Mouse (Mus musculus): ENCODE results near the gene Fam166a. TPM values are rescaled to one million over a fixed set of nuclear protein-coding genes. Genes with fewer than 3 reads are reported as not detected.

Gene Fam166a
- 0.55 and 0.58 TPM in 2 replicates for polyA plus RNA-seq (2012; rRNA removed)

DNA sequence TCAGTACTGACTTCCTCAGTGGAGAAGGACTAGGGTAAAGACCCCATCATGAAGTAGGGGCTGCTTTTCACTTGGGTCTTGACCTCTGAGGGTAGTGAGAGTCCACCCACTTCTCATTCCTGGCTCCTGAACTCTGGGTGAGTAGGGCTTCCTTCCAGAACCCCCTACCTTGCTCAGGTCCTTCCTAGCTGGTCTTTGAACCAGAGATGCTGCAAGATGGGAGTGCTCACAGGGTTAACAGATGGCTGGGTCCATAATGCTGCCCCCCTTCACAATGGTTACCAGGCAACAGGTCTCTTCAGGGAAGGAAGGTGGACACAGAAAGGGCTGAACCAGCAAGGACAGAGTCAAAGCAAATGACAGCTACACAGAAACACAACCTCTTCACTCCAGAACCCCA, at the start of gene Fam166a:
TSS of gene Fam166a (plus strand) at position 301 of the 400 bp plus-strand sequence.
- DNase-seq, result no peak
- TF ChIP-seq CTCF (conservative IDR thresholded peaks at IDR 0.05; ENCODE audit: insufficient read depth, insufficient read length, low read depth, low read length), result no peak
- TF ChIP-seq POLR2A (IDR thresholded peaks at IDR 0.05; ENCODE audit: low read depth, low read length), result no peak

DNA sequence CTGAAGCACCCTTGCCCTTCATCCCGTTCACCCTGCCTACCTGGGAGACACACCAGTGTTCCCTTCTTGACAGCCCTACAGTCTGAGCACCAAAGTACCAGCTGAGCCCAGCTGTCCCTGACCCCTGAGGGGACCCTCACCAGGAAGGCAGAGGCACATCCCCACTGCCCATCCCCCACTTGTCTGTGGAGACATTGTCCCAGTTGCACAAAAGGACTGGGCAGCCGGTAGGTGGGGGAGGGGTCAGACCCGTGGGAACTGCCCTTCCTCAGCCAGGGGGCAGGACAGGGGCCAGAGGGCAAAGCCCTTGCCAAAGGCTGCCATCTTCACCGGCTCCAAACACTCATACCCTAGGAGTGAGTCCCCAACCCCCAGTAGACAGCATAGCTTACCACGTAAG, 48.8 kb upstream of the Fam166a start:
- WGBS, result 55% methylated on average over 5 of the region's 5 CpGs
- peaks cover 14% of the 10 kb centered on the region for H3K4me1 ChIP-seq (ENCODE audit: control insufficient read depth, insufficient read depth, low read length)
- no peak overlapping the region for H3K4me3 ChIP-seq (ENCODE audit: insufficient read depth, low read depth, low read length)
- no peaks in the 10 kb centered on the region for H3K36me3 ChIP-seq (ENCODE audit: control insufficient read depth, insufficient read depth, low read length)
- H3K27ac ChIP-seq (ENCODE audit: insufficient read depth, low read depth, low read length), result no peak overlapping the region
- H3K27me3 ChIP-seq (replicated peaks; ENCODE audit: control insufficient read depth, insufficient read depth, low read length), result no peaks in the 10 kb centered on the region
- TF ChIP-seq POLR2A (IDR thresholded peaks at IDR 0.05; ENCODE audit: low read depth, low read length) (no peak), CTCF (conservative IDR thresholded peaks at IDR 0.05; ENCODE audit: insufficient read depth, insufficient read length, low read depth, low read length) (no peak)
- no peak for DNase-seq

More for the DNA sequence above, at the start of gene Fam166a:
- H3K27me3 ChIP-seq (replicated peaks; ENCODE audit: control insufficient read depth, insufficient read depth, low read length), result no peaks in the 10 kb centered on the region
- H3K4me1 ChIP-seq (ENCODE audit: control insufficient read depth, insufficient read depth, low read length), result peaks cover 7% of the 10 kb centered on the region
- H3K36me3 ChIP-seq (ENCODE audit: control insufficient read depth, insufficient read depth, low read length), result no peaks in the 10 kb centered on the region
- no peak within 1 kb of the TSS for H3K4me3 ChIP-seq (ENCODE audit: insufficient read depth, low read depth, low read length)
- no peak within 1 kb of the TSS for H3K27ac ChIP-seq (ENCODE audit: insufficient read depth, low read depth, low read length)

GRCm38 (mm10) chr2:25170326-25171100, 48.0 kb upstream of the Fam166a start:
- no peaks in the 10 kb centered on the region for H3K27me3 ChIP-seq (replicated peaks; ENCODE audit: control insufficient read depth, insufficient read depth, low read length)
- WGBS, result 59% methylated on average over 10 of the region's 10 CpGs
- TF ChIP-seq CTCF (conservative IDR thresholded peaks at IDR 0.05; ENCODE audit: insufficient read depth, insufficient read length, low read depth, low read length) (no peak), POLR2A (IDR thresholded peaks at IDR 0.05; ENCODE audit: low read depth, low read length) (no peak)
- peaks cover 18% of the 10 kb centered on the region for H3K4me1 ChIP-seq (ENCODE audit: control insufficient read depth, insufficient read depth, low read length)
- H3K4me3 ChIP-seq (ENCODE audit: insufficient read depth, low read depth, low read length), result no peak overlapping the region
- no peak overlapping the region for H3K27ac ChIP-seq (ENCODE audit: insufficient read depth, low read depth, low read length)
- no peaks in the 10 kb centered on the region for H3K36me3 ChIP-seq (ENCODE audit: control insufficient read depth, insufficient read depth, low read length)
- no peak for DNase-seq

DNA sequence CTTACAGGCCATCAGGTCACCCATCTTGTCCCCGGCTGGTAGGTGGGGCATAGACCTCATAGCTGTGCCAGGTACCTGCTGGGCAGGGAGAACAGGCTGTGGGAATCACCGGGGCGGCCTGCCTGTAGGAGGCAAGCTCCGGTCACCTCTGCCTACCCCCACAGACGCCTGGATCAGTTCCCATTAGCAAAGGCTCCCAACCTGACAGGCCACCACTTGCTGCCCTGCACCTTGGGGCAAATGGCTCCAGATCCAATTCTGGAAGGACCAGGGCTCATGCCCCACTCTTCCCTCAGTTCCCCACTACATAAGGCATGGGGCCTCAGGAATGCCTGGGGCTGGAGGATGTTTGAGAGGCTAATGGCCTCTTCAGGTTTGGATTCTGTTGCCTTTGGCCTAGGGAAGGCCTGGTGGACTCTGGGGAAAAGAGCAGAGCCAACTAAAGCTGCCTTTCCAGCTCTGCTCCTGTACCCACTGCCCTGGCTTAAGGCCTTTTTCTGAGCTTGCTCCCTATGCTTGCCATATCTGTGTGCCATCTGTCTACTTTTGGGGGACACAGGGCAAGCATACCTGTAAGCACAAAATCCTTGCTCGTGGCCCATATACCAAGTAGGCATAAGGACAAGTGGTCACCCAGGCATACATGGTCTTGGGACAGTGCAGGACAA, 47.3 kb upstream of the Fam166a start:
- Histone ChIP-seq H3K27ac (ENCODE audit: insufficient read depth, low read depth, low read length) (no peak overlapping the region), H3K4me1 (ENCODE audit: control insufficient read depth, insufficient read depth, low read length) (peaks cover 25% of the 10 kb centered on the region), H3K4me3 (ENCODE audit: insufficient read depth, low read depth, low read length) (no peak overlapping the region), H3K36me3 (ENCODE audit: control insufficient read depth, insufficient read depth, low read length) (no peaks in the 10 kb centered on the region), H3K27me3 (replicated peaks; ENCODE audit: control insufficient read depth, insufficient read depth, low read length) (no peaks in the 10 kb centered on the region)
- TF ChIP-seq POLR2A (IDR thresholded peaks at IDR 0.05; ENCODE audit: low read depth, low read length), result no peak
- no peak for DNase-seq
- WGBS, result 79% methylated on average over 6 of the region's 6 CpGs

DNA sequence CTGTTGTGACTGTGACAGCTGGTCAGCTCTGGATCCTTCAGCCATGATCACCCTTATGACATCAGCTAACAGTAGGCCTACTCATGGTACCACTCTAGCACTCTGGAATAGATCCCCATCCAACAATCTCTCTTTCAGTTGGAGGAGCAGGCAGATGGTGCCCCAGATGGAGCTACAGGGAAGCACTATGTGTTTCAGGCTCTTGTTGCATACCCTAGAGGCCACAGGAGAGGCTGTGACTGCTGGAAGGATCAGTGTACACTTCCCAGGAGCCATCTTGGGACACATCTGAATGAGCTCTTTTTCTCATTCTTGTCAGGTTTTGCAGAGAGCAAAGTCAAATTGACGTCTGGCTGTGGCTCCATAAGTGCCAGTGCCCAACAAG, 46.8 kb upstream of the Fam166a start:
- H3K36me3 ChIP-seq (ENCODE audit: control insufficient read depth, insufficient read depth, low read length), result no peaks in the 10 kb centered on the region
- no peak overlapping the region for H3K27ac ChIP-seq (ENCODE audit: insufficient read depth, low read depth, low read length)
- H3K27me3 ChIP-seq (replicated peaks; ENCODE audit: control insufficient read depth, insufficient read depth, low read length), result no peaks in the 10 kb centered on the region
- TF ChIP-seq CTCF (conservative IDR thresholded peaks at IDR 0.05; ENCODE audit: insufficient read depth, insufficient read length, low read depth, low read length), result no peak
- TF ChIP-seq POLR2A (IDR thresholded peaks at IDR 0.05; ENCODE audit: low read depth, low read length), result no peak
- 59% methylated on average over 1 of the region's 1 CpGs for WGBS
- DNase-seq, result no peak
- H3K4me3 ChIP-seq (ENCODE audit: insufficient read depth, low read depth, low read length), result no peak overlapping the region
- H3K4me1 ChIP-seq (ENCODE audit: control insufficient read depth, insufficient read depth, low read length), result peaks cover 27% of the 10 kb centered on the region

GRCm38 (mm10) chr2:25172629-25173028, 45.9 kb upstream of the Fam166a start:
- H3K27ac ChIP-seq (ENCODE audit: insufficient read depth, low read depth, low read length), result no peak overlapping the region

GRCm38 (mm10) chr2:25173821-25174220, 44.7 kb upstream of the Fam166a start:
- Histone ChIP-seq H3K4me1 (ENCODE audit: control insufficient read depth, insufficient read depth, low read length) (peaks cover 36% of the 10 kb centered on the region), H3K4me3 (ENCODE audit: insufficient read depth, low read depth, low read length) (no peak overlapping the region), H3K27me3 (replicated peaks; ENCODE audit: control insufficient read depth, insufficient read depth, low read length) (no peaks in the 10 kb centered on the region), H3K36me3 (ENCODE audit: control insufficient read depth, insufficient read depth, low read length) (no peaks in the 10 kb centered on the region), H3K27ac (ENCODE audit: insufficient read depth, low read depth, low read length) (no peak overlapping the region)
- no peak for TF ChIP-seq POLR2A (IDR thresholded peaks at IDR 0.05; ENCODE audit: low read depth, low read length)
- no peak for TF ChIP-seq CTCF (conservative IDR thresholded peaks at IDR 0.05; ENCODE audit: insufficient read depth, insufficient read length, low read depth, low read length)
- no peak for DNase-seq
- WGBS, result 96% methylated on average over 4 of the region's 4 CpGs

More at GRCm38 (mm10) chr2:25172629-25173028, 45.9 kb upstream of the Fam166a start:
- peaks cover 33% of the 10 kb centered on the region for H3K4me1 ChIP-seq (ENCODE audit: control insufficient read depth, insufficient read depth, low read length)
- no peak overlapping the region for H3K4me3 ChIP-seq (ENCODE audit: insufficient read depth, low read depth, low read length)
- TF ChIP-seq POLR2A (IDR thresholded peaks at IDR 0.05; ENCODE audit: low read depth, low read length), result no peak
- TF ChIP-seq CTCF (conservative IDR thresholded peaks at IDR 0.05; ENCODE audit: insufficient read depth, insufficient read length, low read depth, low read length), result no peak
- no peaks in the 10 kb centered on the region for H3K36me3 ChIP-seq (ENCODE audit: control insufficient read depth, insufficient read depth, low read length)
- no peak for DNase-seq
- no peaks in the 10 kb centered on the region for H3K27me3 ChIP-seq (replicated peaks; ENCODE audit: control insufficient read depth, insufficient read depth, low read length)
- WGBS, result 61% methylated on average over 8 of the region's 8 CpGs

All from kidney, adult 2 months (tissue).